Mouse (Mus musculus) heart, postnatal 36 days (tissue): ENCODE measurements around the gene Crebzf. TPM values are rescaled to one million over a fixed set of nuclear protein-coding genes. Genes with fewer than 3 reads are reported as not detected.

ENCODE experiments used
- DNase-seq, 2 experiments: peaks; one replicate each; pipeline ENCODE4 v3.0.0; 2021 to 2022
- intact Hi-C: fragments of 180-260 bp; cut with DNase I; formaldehyde crosslinking; loops from one replicate; pipeline ENCODE4 v1.15.1; 2025
- total RNA-seq, 2 experiments: library from RNA; stranded (reverse); gene quantifications; 2 replicates each; pipeline ENCODE4 v1.2.3; 2021

Gene Crebzf
- total RNA-seq, 2 experiments from 2014 or later = 18.5 to 21.5 TPM

DNA sequence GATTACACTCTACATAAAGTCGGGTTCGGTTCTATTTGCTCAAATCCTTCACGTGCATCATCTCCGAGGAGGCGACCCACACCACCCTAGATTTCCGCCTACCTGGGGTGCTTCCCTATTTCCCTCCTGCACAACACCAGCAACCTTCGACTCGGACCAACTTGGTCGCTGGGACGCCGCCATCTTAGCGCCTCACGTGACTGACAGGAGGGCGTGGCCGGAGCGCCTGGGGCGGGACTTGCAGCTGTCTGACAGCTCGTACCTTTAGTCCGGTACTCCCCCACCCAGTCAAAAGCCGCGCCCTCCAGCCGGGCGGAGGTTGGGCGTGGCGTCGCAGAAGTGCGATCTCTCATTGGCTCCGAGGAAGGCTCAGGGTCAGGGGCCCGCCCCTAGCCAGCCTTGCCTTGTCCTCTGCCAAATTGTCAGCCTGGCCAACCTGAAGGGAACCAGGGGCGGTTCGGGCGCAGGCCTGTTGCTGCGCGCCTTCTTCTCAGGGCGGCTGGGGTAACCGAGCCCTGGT is 33.3 kb downstream of the Crebzf start, which contains the start of gene Tmem126b:
Tmem126b (minus strand) TSS at position 209 of the 520 bp plus-strand sequence.
- intact Hi-C loops = loop anchor here (1.0 kb wide), 2 partner anchors 19 to 33 kb away; partner anchors contain the start of gene Tmem126a
- DNase-seq = peak; percentile 98 to 99

DNA sequence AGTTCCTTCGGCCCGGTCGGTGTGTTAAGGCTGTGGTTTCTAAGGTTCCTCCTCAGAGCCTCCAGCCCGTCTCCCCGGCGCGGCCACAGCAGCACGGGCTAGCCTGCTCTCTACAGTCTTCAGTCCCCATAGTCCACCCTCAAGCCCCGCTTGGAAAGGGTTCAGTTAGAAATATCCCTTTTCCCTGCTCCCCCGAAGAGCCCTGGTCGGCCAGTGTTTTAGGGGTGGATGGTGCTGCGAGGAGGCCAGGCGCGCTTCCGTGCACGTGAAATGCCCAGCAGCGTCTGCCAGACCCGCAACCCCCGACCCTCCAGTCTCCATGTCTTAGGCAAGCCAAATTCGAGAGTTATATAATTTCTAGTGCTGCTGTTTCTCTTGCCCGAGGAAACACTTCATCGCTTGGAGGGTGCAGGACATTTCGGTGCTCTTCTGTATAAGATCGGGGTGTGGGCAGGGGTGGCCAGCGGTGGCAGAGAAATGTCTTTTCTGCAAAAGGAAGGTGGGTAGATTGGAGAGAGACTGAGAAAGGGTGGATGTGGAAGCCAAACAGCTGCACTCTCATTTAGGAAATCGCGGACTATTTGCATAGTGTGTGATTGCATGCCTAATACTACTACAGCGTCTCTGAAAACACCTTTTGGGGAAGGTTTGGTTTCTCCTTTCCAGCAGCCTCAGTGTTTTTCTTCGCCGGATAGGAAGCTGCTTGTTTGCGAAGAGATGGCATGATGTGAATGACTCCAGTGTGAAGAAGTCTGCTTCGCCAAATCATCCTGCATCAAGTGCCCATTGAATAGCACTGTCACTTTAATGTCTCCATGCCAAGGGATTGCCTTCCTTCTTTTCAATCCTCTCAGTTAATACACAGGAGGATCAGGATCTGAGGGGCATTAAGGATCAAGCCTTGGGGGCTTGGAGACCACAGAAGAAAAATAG is 34.0 kb downstream of the Crebzf start, which contains the start of gene Dlg2:
Dlg2 (plus strand) TSS at position 360 of the 933 bp plus-strand sequence.
- DNase-seq = no peak
- intact Hi-C loops = no loop called here

DNA sequence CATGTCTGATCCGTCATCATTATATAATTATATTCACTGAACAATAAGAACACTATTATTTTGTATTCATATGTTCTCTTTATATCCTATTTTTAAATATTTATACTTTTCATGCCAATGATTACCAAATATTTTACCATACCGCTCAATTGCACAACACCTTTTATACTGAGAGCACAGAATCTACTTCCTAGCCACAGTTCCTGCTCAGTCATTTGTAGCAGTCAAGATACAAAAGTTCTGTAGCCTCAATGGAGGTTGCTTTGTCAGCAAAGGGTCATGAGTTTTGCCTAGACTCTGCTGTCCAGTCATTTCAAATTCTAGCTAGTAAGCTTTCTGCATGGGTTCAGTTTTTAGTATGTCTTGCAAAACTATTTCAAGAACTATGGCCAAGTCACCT is 40.1 kb downstream of the Crebzf start:
- no peak for DNase-seq
- intact Hi-C loops = no loop called here

Other genes with a start within 250 kb of the Crebzf start
- gene Ccdc83, start 177.0 kb upstream of the Crebzf start, total RNA-seq = under 1 TPM; 0.24 to 0.28 TPM
- 1 to 10 TPM; 2.6 to 2.7 TPM for gene Sytl2, start 140.5 kb upstream of the Crebzf start, total RNA-seq
- gene Ccdc89, start 16.2 kb upstream of the Crebzf start, total RNA-seq = under 1 TPM; 0.22 to 0.24 TPM
- 100 to 1,000 TPM; 120 to 136 TPM for gene Tmem126a, start 14.5 kb downstream of the Crebzf start, total RNA-seq
- gene Tmem126b, start 33.3 kb downstream of the Crebzf start, total RNA-seq = 10 to 100 TPM; 24.7 to 25.6 TPM
- 1 to 10 TPM; 1.9 to 3.1 TPM for gene Dlg2, start 33.9 kb downstream of the Crebzf start, total RNA-seq